Mouse (Mus musculus): ENCODE results near the gene Ly6g6e. TPM values are rescaled to one million over a fixed set of nuclear protein-coding genes. Genes with fewer than 3 reads are reported as not detected.
"Not testable (repeated sequence)": the region's sequence is repeated elsewhere in the genome, so short reads cannot be mapped to it uniquely, and the experiment has no call there.

The Ly6g6e gene
- polyA plus RNA-seq, 1 experiment from 2014 or later = 0.18 TPM

- 92% methylated on average over 12 of the region's 12 CpGs for WGBS
- not testable (repeated sequence) for H3K4me3 ChIP-seq; H3K27me3 ChIP-seq (ENCODE audit: insufficient read depth, poor library complexity, severe bottlenecking); H3K27ac ChIP-seq; DNase-seq (ENCODE audit: low spot score); H3K9me3 ChIP-seq
- H3K36me3 ChIP-seq = peaks cover 41% of the 10 kb centered on the region
- H3K4me1 ChIP-seq = peaks cover 53% of the 10 kb centered on the region
These were observed 47.7 kb downstream of the Ly6g6e start for GRCm38 (mm10) chr17:35124261-35124896.

GRCm38 (mm10) chr17:35125081-35125480 lies 48.4 kb downstream of the Ly6g6e start:
- WGBS = 93% methylated on average over 1 of the region's 1 CpGs
- Histone ChIP-seq H3K9me3 (no peaks in the 10 kb centered on the region), H3K4me1 (peaks cover 50% of the 10 kb centered on the region), H3K27me3 (ENCODE audit: insufficient read depth, poor library complexity, severe bottlenecking) (no peaks in the 10 kb centered on the region), H3K4me3 (no peak overlapping the region), H3K27ac (no peak overlapping the region), H3K36me3 (peaks cover 39% of the 10 kb centered on the region)
- no peak for DNase-seq (ENCODE audit: low spot score)

DNA sequence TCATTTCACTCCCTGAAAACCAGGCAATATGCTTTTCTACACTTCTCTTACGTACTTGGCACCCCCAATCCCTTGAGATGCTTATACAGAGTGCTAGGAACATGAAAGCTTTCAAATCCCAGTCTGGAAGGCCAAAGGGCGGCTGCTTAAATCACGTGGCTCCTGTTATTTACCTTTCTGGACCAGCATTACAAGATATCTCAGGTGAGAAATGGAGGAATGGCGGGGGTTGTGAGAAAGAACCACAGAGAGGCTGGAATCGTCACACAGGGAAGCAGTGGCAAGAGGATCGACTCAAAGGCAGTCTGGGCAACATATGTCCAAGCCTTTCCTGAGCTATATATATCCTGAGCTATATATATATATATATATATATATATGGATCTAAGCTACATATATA lies 48.9 kb downstream of the Ly6g6e start:
- no peak for DNase-seq (ENCODE audit: low spot score)

DNA sequence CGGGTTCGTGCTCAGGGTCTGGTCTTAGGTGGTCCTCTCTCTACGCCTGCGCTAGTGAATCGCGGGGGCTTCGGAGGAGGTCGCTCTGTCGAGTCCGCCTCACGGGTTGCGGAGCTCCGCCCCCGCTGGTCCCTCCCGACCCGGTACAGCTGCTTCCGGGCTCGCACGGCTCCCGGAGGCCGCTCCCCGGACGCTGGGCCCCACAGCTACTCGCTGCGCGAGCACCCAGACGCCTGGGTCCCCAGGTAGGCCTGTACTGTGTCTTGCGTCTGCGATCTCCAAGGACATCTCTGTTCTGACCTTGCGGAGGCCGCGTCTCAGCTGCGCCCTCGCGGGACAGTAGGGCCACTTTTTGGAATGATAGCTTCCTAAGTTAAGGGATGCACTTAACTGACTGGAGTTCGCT lies 49.5 kb downstream of the Ly6g6e start, which contains the start of gene D17H6S53E:
D17H6S53E (plus strand) TSS at position 168 of the 406 bp plus-strand sequence.
- peaks cover 47% of the 10 kb centered on the region for H3K36me3 ChIP-seq
- H3K27me3 ChIP-seq (ENCODE audit: insufficient read depth, poor library complexity, severe bottlenecking) = no peaks in the 10 kb centered on the region
- peak within 1 kb of the TSS; percentile 93 for H3K27ac ChIP-seq
- H3K4me3 ChIP-seq = peak within 1 kb of the TSS; percentile 81
- H3K4me1 ChIP-seq = peaks cover 45% of the 10 kb centered on the region
- under 1% methylated on average over 36 of the region's 36 CpGs for WGBS
- DNase-seq (ENCODE audit: low spot score) = peak; percentile 90
- H3K9me3 ChIP-seq = no peaks in the 10 kb centered on the region

More for the DNA sequence above, 48.9 kb downstream of the Ly6g6e start:
- Histone ChIP-seq H3K4me1 (peaks cover 45% of the 10 kb centered on the region), H3K4me3 (peak overlapping the region; percentile 81), H3K27me3 (ENCODE audit: insufficient read depth, poor library complexity, severe bottlenecking) (no peaks in the 10 kb centered on the region), H3K27ac (peak overlapping the region; percentile 78; the same call in 1 of the 2 replicates), H3K9me3 (no peaks in the 10 kb centered on the region), H3K36me3 (peaks cover 42% of the 10 kb centered on the region)
- 25% methylated on average over 6 of the region's 6 CpGs for WGBS

DNA sequence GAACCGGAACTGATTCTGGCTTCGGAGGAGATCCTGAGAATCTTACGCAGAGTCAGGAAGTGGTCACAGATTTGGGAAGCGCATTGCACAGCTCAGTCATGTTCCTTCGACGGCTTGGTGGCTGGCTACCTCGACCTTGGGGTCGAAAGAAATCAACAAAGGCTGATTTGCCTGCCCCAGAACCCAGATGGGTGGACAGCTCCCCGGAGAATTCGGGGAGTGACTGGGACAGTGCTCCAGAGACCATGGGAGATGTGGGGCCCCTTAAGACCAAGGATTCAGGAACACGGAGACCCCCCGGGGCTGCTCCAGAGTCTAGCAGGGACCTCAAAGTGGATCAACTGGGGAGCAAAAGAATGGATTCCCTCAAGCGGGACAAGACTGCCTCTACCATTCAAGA lies 50.3 kb downstream of the Ly6g6e start:
- WGBS = 70% methylated on average over 13 of the region's 13 CpGs
- Histone ChIP-seq H3K4me3 (peak overlapping the region; percentile 81), H3K4me1 (peaks cover 43% of the 10 kb centered on the region), H3K36me3 (peaks cover 47% of the 10 kb centered on the region), H3K27me3 (ENCODE audit: insufficient read depth, poor library complexity, severe bottlenecking) (no peaks in the 10 kb centered on the region), H3K9me3 (no peaks in the 10 kb centered on the region), H3K27ac (peak overlapping the region; percentile 93)
- no peak for DNase-seq (ENCODE audit: low spot score)

Other genes starting within 250 kb of the Ly6g6e start
- 22.3 and 22.8 TPM in 2 replicates for gene Stk19, start 240.0 kb upstream of the Ly6g6e start, polyA plus RNA-seq (2016; fragmentation: Nextera tagmentation; extraction: Ambion mirVana)
- 48.1 and 62.2 TPM in 2 replicates for gene Dxo, start 239.9 kb upstream of the Ly6g6e start, polyA plus RNA-seq (2016; fragmentation: Nextera tagmentation; extraction: Ambion mirVana)
- gene Skiv2l, start 226.7 kb upstream of the Ly6g6e start, polyA plus RNA-seq (2016; fragmentation: Nextera tagmentation; extraction: Ambion mirVana) = 39.9 and 43.6 TPM in 2 replicates
- gene Nelfe, start 226.5 kb upstream of the Ly6g6e start, polyA plus RNA-seq (2016; fragmentation: Nextera tagmentation; extraction: Ambion mirVana) = 89.6 and 104 TPM in 2 replicates
- 1.3 and 11.4 TPM in 2 replicates for gene Cfb, start 214.4 kb upstream of the Ly6g6e start, polyA plus RNA-seq (2016; fragmentation: Nextera tagmentation; extraction: Ambion mirVana)
- 2.2 and 4.1 TPM in 2 replicates for gene Zbtb12, start 197.4 kb upstream of the Ly6g6e start, polyA plus RNA-seq (2016; fragmentation: Nextera tagmentation; extraction: Ambion mirVana)
- not detected in 2 replicates for gene Gm20547, start 194.9 kb upstream of the Ly6g6e start, polyA plus RNA-seq (2016; fragmentation: Nextera tagmentation; extraction: Ambion mirVana)
- gene C2, start 178.6 kb upstream of the Ly6g6e start, polyA plus RNA-seq (2016; fragmentation: Nextera tagmentation; extraction: Ambion mirVana) = 0.67 and 1.6 TPM in 2 replicates
- 46.3 and 66.0 TPM in 2 replicates for gene Ehmt2, start 178.4 kb upstream of the Ly6g6e start, polyA plus RNA-seq (2016; fragmentation: Nextera tagmentation; extraction: Ambion mirVana)
- 0.10 and 0.41 TPM in 2 replicates for gene Slc44a4, start 162.4 kb upstream of the Ly6g6e start, polyA plus RNA-seq (2016; fragmentation: Nextera tagmentation; extraction: Ambion mirVana)
- 21.3 and 25.5 TPM in 2 replicates for gene Neu1, start 145.6 kb upstream of the Ly6g6e start, polyA plus RNA-seq (2016; fragmentation: Nextera tagmentation; extraction: Ambion mirVana)
- gene Hspa1b, start 117.7 kb upstream of the Ly6g6e start, polyA plus RNA-seq (2016; fragmentation: Nextera tagmentation; extraction: Ambion mirVana) = 0.20 TPM in 1 of 2 replicates, not detected in the other
- gene Gm20481, start 107.0 kb upstream of the Ly6g6e start, polyA plus RNA-seq (2016; fragmentation: Nextera tagmentation; extraction: Ambion mirVana) = 0.52 TPM in 1 of 2 replicates, not detected in the other
- 1.8 and 2.4 TPM in 2 replicates for gene Hspa1a, start 104.7 kb upstream of the Ly6g6e start, polyA plus RNA-seq (2016; fragmentation: Nextera tagmentation; extraction: Ambion mirVana)
- 1.6 and 1.7 TPM in 2 replicates for gene Hspa1l, start 104.2 kb upstream of the Ly6g6e start, polyA plus RNA-seq (2016; fragmentation: Nextera tagmentation; extraction: Ambion mirVana)
- gene Lsm2, start 95.0 kb upstream of the Ly6g6e start, polyA plus RNA-seq (2016; fragmentation: Nextera tagmentation; extraction: Ambion mirVana) = 197 and 247 TPM in 2 replicates
- gene Vars, start 75.9 kb upstream of the Ly6g6e start, polyA plus RNA-seq (2016; fragmentation: Nextera tagmentation; extraction: Ambion mirVana) = 112 and 166 TPM in 2 replicates
- gene Vwa7, start 60.3 kb upstream of the Ly6g6e start, polyA plus RNA-seq (2016; fragmentation: Nextera tagmentation; extraction: Ambion mirVana) = 0.26 and 0.34 TPM in 2 replicates
- 3.3 and 4.0 TPM in 2 replicates for gene Sapcd1, start 48.9 kb upstream of the Ly6g6e start, polyA plus RNA-seq (2016; fragmentation: Nextera tagmentation; extraction: Ambion mirVana)
- gene Msh5, start 30.2 kb upstream of the Ly6g6e start, polyA plus RNA-seq (2016; fragmentation: Nextera tagmentation; extraction: Ambion mirVana) = 3.9 and 5.4 TPM in 2 replicates
- 374 and 380 TPM in 2 replicates for gene Clic1, start 26.9 kb upstream of the Ly6g6e start, polyA plus RNA-seq (2016; fragmentation: Nextera tagmentation; extraction: Ambion mirVana)
- 192 and 290 TPM in 2 replicates for gene Ddah2, start 17.9 kb upstream of the Ly6g6e start, polyA plus RNA-seq (2016; fragmentation: Nextera tagmentation; extraction: Ambion mirVana)
- gene Ly6g6c, start 11.5 kb upstream of the Ly6g6e start, polyA plus RNA-seq (2016; fragmentation: Nextera tagmentation; extraction: Ambion mirVana) = not detected in 2 replicates
- 0.63 and 1.0 TPM in 2 replicates for gene Mpig6b, start 10.7 kb upstream of the Ly6g6e start, polyA plus RNA-seq (2016; fragmentation: Nextera tagmentation; extraction: Ambion mirVana)
- gene Ly6g6d, start 1.2 kb downstream of the Ly6g6e start, polyA plus RNA-seq (2016; fragmentation: Nextera tagmentation; extraction: Ambion mirVana) = 2.5 and 2.6 TPM in 2 replicates
- 0.91 and 1.0 TPM in 2 replicates for gene Ly6g6f, start 8.7 kb downstream of the Ly6g6e start, polyA plus RNA-seq (2016; fragmentation: Nextera tagmentation; extraction: Ambion mirVana)
- gene Abhd16a, start 12.4 kb downstream of the Ly6g6e start, polyA plus RNA-seq (2016; fragmentation: Nextera tagmentation; extraction: Ambion mirVana) = 66.7 and 69.8 TPM in 2 replicates
- gene Ly6g5c, start 31.4 kb downstream of the Ly6g6e start, polyA plus RNA-seq (2016; fragmentation: Nextera tagmentation; extraction: Ambion mirVana) = not detected in 2 replicates
- 0.73 and 0.99 TPM in 2 replicates for gene Ly6g5b, start 38.5 kb downstream of the Ly6g6e start, polyA plus RNA-seq (2016; fragmentation: Nextera tagmentation; extraction: Ambion mirVana)
- 17.1 and 24.5 TPM in 2 replicates for gene Gpank1, start 44.6 kb downstream of the Ly6g6e start, polyA plus RNA-seq (2016; fragmentation: Nextera tagmentation; extraction: Ambion mirVana)
- gene Csnk2b, start 45.2 kb downstream of the Ly6g6e start, polyA plus RNA-seq (2016; fragmentation: Nextera tagmentation; extraction: Ambion mirVana) = 220 and 246 TPM in 2 replicates
- 7.4 and 11.5 TPM in 2 replicates for gene D17H6S53E, start 49.5 kb downstream of the Ly6g6e start, polyA plus RNA-seq (2016; fragmentation: Nextera tagmentation; extraction: Ambion mirVana)
- gene Apom, start 55.1 kb downstream of the Ly6g6e start, polyA plus RNA-seq (2016; fragmentation: Nextera tagmentation; extraction: Ambion mirVana) = 3.0 and 72.5 TPM in 2 replicates
- gene Bag6, start 58.3 kb downstream of the Ly6g6e start, polyA plus RNA-seq (2016; fragmentation: Nextera tagmentation; extraction: Ambion mirVana) = 51.4 and 65.5 TPM in 2 replicates
- 137 and 161 TPM in 2 replicates for gene Prrc2a, start 88.0 kb downstream of the Ly6g6e start, polyA plus RNA-seq (2016; fragmentation: Nextera tagmentation; extraction: Ambion mirVana)
- 0.85 and 2.1 TPM in 2 replicates for gene Aif1, start 99.2 kb downstream of the Ly6g6e start, polyA plus RNA-seq (2016; fragmentation: Nextera tagmentation; extraction: Ambion mirVana)
- 1.5 and 2.2 TPM in 2 replicates for gene Lst1, start 111.5 kb downstream of the Ly6g6e start, polyA plus RNA-seq (2016; fragmentation: Nextera tagmentation; extraction: Ambion mirVana)
- gene Ltb, start 117.5 kb downstream of the Ly6g6e start, polyA plus RNA-seq (2016; fragmentation: Nextera tagmentation; extraction: Ambion mirVana) = 0.15 TPM in 1 of 2 replicates, not detected in the other
- 0.15 TPM in 1 of 2 replicates, not detected in the other for gene Tnf, start 125.1 kb downstream of the Ly6g6e start, polyA plus RNA-seq (2016; fragmentation: Nextera tagmentation; extraction: Ambion mirVana)
- gene Lta, start 128.4 kb downstream of the Ly6g6e start, polyA plus RNA-seq (2016; fragmentation: Nextera tagmentation; extraction: Ambion mirVana) = not detected in 2 replicates
- gene Gm16181, start 143.9 kb downstream of the Ly6g6e start, polyA plus RNA-seq (2016; fragmentation: Nextera tagmentation; extraction: Ambion mirVana) = 0.30 TPM in 1 of 2 replicates, not detected in the other
- gene Atp6v1g2, start 156.8 kb downstream of the Ly6g6e start, polyA plus RNA-seq (2016; fragmentation: Nextera tagmentation; extraction: Ambion mirVana) = 6.5 and 10.1 TPM in 2 replicates
- 8.4 and 10.4 TPM in 2 replicates for gene Nfkbil1, start 158.9 kb downstream of the Ly6g6e start, polyA plus RNA-seq (2016; fragmentation: Nextera tagmentation; extraction: Ambion mirVana)
- gene Ddx39b, start 164.8 kb downstream of the Ly6g6e start, polyA plus RNA-seq (2016; fragmentation: Nextera tagmentation; extraction: Ambion mirVana) = 367 and 489 TPM in 2 replicates
- 22.5 and 25.0 TPM in 2 replicates for gene H2-D1, start 185.8 kb downstream of the Ly6g6e start, polyA plus RNA-seq (2016; fragmentation: Nextera tagmentation; extraction: Ambion mirVana)
- 0.80 and 1.2 TPM in 2 replicates for gene H2-Q1, start 243.5 kb downstream of the Ly6g6e start, polyA plus RNA-seq (2016; fragmentation: Nextera tagmentation; extraction: Ambion mirVana)

Data from heart, embryonic 10.5 days (tissue).